9 mouse cellular contexts compared by ENCODE assay signal in the genomic region with DNA sequence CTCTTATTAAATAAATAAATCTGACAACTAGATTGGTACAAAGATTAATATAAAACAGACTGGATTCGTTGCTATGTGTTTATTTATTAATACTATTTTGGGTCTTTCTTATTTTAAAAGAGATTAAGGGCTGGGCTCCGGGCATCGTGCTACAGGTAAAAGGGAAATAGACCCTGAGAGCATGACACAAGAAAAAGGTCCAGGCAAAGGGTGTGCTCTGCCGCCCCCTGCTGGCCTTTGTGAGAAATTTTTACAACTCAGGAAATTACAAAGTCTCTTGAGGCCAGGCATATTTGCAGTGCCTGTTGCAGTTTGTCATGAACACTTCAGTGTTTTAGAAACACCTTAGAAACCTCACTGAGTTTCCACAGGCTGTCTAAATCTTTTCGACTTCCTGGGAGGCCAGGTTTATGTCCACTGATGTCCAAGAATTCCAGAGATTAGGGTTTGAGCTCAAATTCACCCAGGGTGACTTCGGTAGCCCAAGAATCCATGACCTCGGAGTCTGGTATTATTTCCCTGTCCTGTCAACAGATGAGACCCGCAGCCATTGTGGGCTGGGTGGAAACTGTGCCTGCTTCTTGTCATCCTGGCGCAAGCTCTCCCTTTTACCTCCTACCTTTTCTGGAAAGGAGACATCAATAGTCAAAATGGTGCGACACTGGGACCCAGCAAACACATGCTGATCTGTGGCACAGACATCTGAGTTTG. TPM values are rescaled to one million over a fixed set of nuclear protein-coding genes. Genes with fewer than 3 reads are reported as not detected.
DNase-seq lines count a peak whose midpoint lies in the region; ATAC-seq and TF ChIP-seq lines count a peak whose summit lies in the region.
"Had no signal": no experiment of that assay in that cellular context is flagged by ENCODE, and none has a peak within 500 bp of the region (broad histone marks: within the 10 kb centered on the region; RNA-seq: fewer than 3 reads in every experiment).

No protein-coding gene starts in this region.

- peaks cover 12% of the 10 kb centered on the region; the same call in 1 of the 2 replicates for H3K27me3 ChIP-seq in heart, embryonic 11.5 days (ENCODE audit: control insufficient read depth, insufficient read depth, low read length)
- H3K27me3 ChIP-seq in Patski = peaks cover 8% of the 10 kb centered on the region

- in situ Hi-C loops in Patski (cut with MboI; ENCODE audit: low pct_unique_long_range_greater_than_20kb) = loop anchor here (10.0 kb wide), 1 partner anchor 714 kb away; no protein-coding TSS in a partner anchor

- H3K9ac ChIP-seq in heart, embryonic 11.5 days (ENCODE audit: low read depth, low read length) = no peak overlapping the region; the same call in 1 of the 2 replicates
- H3K9ac ChIP-seq: embryonic facial prominence, embryonic 15.5 days had no signal

- POLR2A ChIA-PET in Patski (lab: Charles Lee) = interaction anchor here (0.8 kb wide), 1 partner anchor 721 kb away, joined by 3 read pairs; no protein-coding TSS in a partner anchor

- CTCF ChIA-PET in Patski (lab: Charles Lee) = interaction anchor here (0.8 to 2.2 kb wide), 2 partner anchors 10 to 13 kb away, joined by 3 to 6 read pairs; no protein-coding TSS in a partner anchor

- no peak overlapping the region for H3K27ac ChIP-seq in heart, embryonic 11.5 days (ENCODE audit: low read depth, low read length)
- H3K27ac ChIP-seq: embryonic facial prominence, embryonic 15.5 days had no signal

- no peak overlapping the region for H3K4me2 ChIP-seq in heart, embryonic 11.5 days
- H3K4me2 ChIP-seq: embryonic facial prominence, embryonic 15.5 days had no signal

- no peaks in the 10 kb centered on the region for H3K9me3 ChIP-seq in heart, embryonic 11.5 days (replicated peaks; ENCODE audit: control insufficient read depth, low read length)
- H3K9me3 ChIP-seq: embryonic facial prominence, embryonic 15.5 days had no signal

- peak; percentile 73 for TF ChIP-seq CTCF in Patski (IDR thresholded peaks at IDR 0.05)

- intact Hi-C loops in left cerebral cortex, postnatal 4 days (cut with DNase I) = loop anchor here (10.0 kb wide), 2 partner anchors 494 to 524 kb away; no protein-coding TSS in a partner anchor

- 37% methylated on average over 10 of the region's 10 CpGs for WGBS in heart, embryonic 11.5 days (ENCODE audit: insufficient replicate concordance)

- H3K36me3 ChIP-seq in heart, embryonic 11.5 days (ENCODE audit: control insufficient read depth, insufficient read depth, low read length) = no peaks in the 10 kb centered on the region
- H3K36me3 ChIP-seq: embryonic facial prominence, embryonic 15.5 days had no signal

- H3K4me1 ChIP-seq in heart, embryonic 11.5 days (ENCODE audit: control insufficient read depth, insufficient read depth, low read length) = no peaks in the 10 kb centered on the region
- H3K4me1 ChIP-seq: embryonic facial prominence, embryonic 15.5 days had no signal

- H3K4me3 ChIP-seq in heart, embryonic 11.5 days (ENCODE audit: low read depth, low read length) = no peak overlapping the region
- H3K4me3 ChIP-seq: embryonic facial prominence, embryonic 15.5 days had no signal

- no peak for ATAC-seq in heart, embryonic 11.5 days (replicated peaks; ENCODE audit: insufficient number of reproducible peaks, low FRiP score, low TSS enrichment)
- ATAC-seq in Patski = peak; percentile 17

- DNase-seq in heart, adult 11 months = peak; percentile 71
- DNase-seq in 416B (ENCODE audit: low read depth) (peak; percentile 82), Patski (ENCODE audit: low read depth, low spot score) (no peak)
- peak; percentile 49 for DNase-seq in embryo, embryonic 11.5 days (ENCODE audit: low read depth, low spot score)
- DNase-seq in left cerebral cortex, postnatal 4 days = peak; percentile 57
- peak; percentile 58 for DNase-seq in neural tube, embryonic 10.5 days (ENCODE audit: extremely low spot score, low spot score)
- no peak for DNase-seq in urinary bladder, adult 2 months (ENCODE audit: low spot score)

RNA-seq across cellular contexts. Expression of a gene that starts 24.0 kb away (rescaled TPM):
- polyA plus RNA-seq in heart, embryonic 11.5 days (2014; fragmentation: Nextera tagmentation; extraction: Ambion mirVana) = 71.4 and 74.7 TPM in 2 replicates
- polyA plus RNA-seq in Patski (2021) = 44.4 TPM
- total RNA-seq in left cerebral cortex, postnatal 4 days (2021) = 10 to 100 TPM; 36.6 to 45.4 TPM
- polyA plus RNA-seq in urinary bladder, adult 2 months (2012; rRNA removed) = 41.3 and 47.1 TPM in 2 replicates

RNA-seq across cellular contexts. Expression of a gene that starts 49.9 kb away (rescaled TPM):
- not detected in 2 replicates for polyA plus RNA-seq in heart, embryonic 11.5 days (2014; fragmentation: Nextera tagmentation; extraction: Ambion mirVana)
- not detected for polyA plus RNA-seq in Patski (2021)
- under 1 TPM; 0.78 to 0.85 TPM for total RNA-seq in left cerebral cortex, postnatal 4 days (2021)
- polyA plus RNA-seq in urinary bladder, adult 2 months (2012; rRNA removed) = 1.7 and 2.2 TPM in 2 replicates
- polyA plus RNA-seq: embryonic facial prominence, embryonic 15.5 days had no signal

Comparison
In these comparisons a context has a peak if more than half of its experiments do, and no peak if none do; other contexts are left out.
1. DNase-seq: peak in heart, adult 11 months (single experiment), 416B (single experiment), embryo, embryonic 11.5 days (single experiment), left cerebral cortex, postnatal 4 days (single experiment) and neural tube, embryonic 10.5 days (single experiment); none in Patski (single experiment) and urinary bladder, adult 2 months (single experiment).